Mouse (Mus musculus): Measurements from ENCODE around the gene Rapgef6.
"Not testable (repeated sequence)": the region's sequence is repeated elsewhere in the genome, so short reads cannot be mapped to it uniquely, and the experiment has no call there.

Rapgef6 gene

GRCm38 (mm10) chr11:54574741-54575140 is 52.1 kb downstream of the Rapgef6 start:
- DNase-seq (ENCODE audit: low spot score) = no peak

GRCm38 (mm10) chr11:54592585-54592984 is 69.9 kb downstream of the Rapgef6 start:
- no peak for DNase-seq (ENCODE audit: low spot score)

GRCm38 (mm10) chr11:54594049-54594448 is 71.4 kb downstream of the Rapgef6 start:
- DNase-seq (ENCODE audit: low spot score) = no peak

- DNase-seq (ENCODE audit: low spot score) = no peak
These were observed 72.4 kb downstream of the Rapgef6 start for GRCm38 (mm10) chr11:54595053-54595452.

GRCm38 (mm10) chr11:54595905-54596555 is 73.4 kb downstream of the Rapgef6 start:
- DNase-seq (ENCODE audit: low spot score) = peak; percentile 23

- DNase-seq (ENCODE audit: low spot score) = no peak
These were observed 75.3 kb downstream of the Rapgef6 start for GRCm38 (mm10) chr11:54597902-54598447.

GRCm38 (mm10) chr11:54601121-54601520 is 78.5 kb downstream of the Rapgef6 start:
- DNase-seq (ENCODE audit: low spot score) = no peak

GRCm38 (mm10) chr11:54602764-54603163 is 80.1 kb downstream of the Rapgef6 start:
- DNase-seq (ENCODE audit: low spot score) = not testable (repeated sequence)

GRCm38 (mm10) chr11:54604415-54604814 is 81.8 kb downstream of the Rapgef6 start:
- DNase-seq (ENCODE audit: low spot score) = no peak

- no peak for DNase-seq (ENCODE audit: low spot score)
These were observed 91.0 kb downstream of the Rapgef6 start for GRCm38 (mm10) chr11:54613628-54614027.

GRCm38 (mm10) chr11:54614560-54614959 is 91.9 kb downstream of the Rapgef6 start:
- DNase-seq (ENCODE audit: low spot score) = no peak

GRCm38 (mm10) chr11:54618841-54619240 is 96.2 kb downstream of the Rapgef6 start:
- DNase-seq (ENCODE audit: low spot score) = no peak

- no peak for DNase-seq (ENCODE audit: low spot score)
These were observed 99.1 kb downstream of the Rapgef6 start for GRCm38 (mm10) chr11:54621725-54622124.

GRCm38 (mm10) chr11:54626905-54627304 is 104.3 kb downstream of the Rapgef6 start:
- no peak for DNase-seq (ENCODE audit: low spot score)

- DNase-seq (ENCODE audit: low spot score) = no peak
These were observed 123.8 kb downstream of the Rapgef6 start for GRCm38 (mm10) chr11:54646420-54646819.

GRCm38 (mm10) chr11:54648573-54648972 is 125.9 kb downstream of the Rapgef6 start:
- DNase-seq (ENCODE audit: low spot score) = no peak

GRCm38 (mm10) chr11:54655420-54655819 is 132.8 kb downstream of the Rapgef6 start:
- DNase-seq (ENCODE audit: low spot score) = no peak

GRCm38 (mm10) chr11:54673575-54674298 is 151.1 kb downstream of the Rapgef6 start:
- DNase-seq (ENCODE audit: low spot score) = no peak

- peak; percentile 14 for DNase-seq (ENCODE audit: low spot score)
These were observed 153.3 kb downstream of the Rapgef6 start for GRCm38 (mm10) chr11:54675792-54676489.

GRCm38 (mm10) chr11:54679141-54679540 is 156.5 kb downstream of the Rapgef6 start:
- DNase-seq (ENCODE audit: low spot score) = no peak

- DNase-seq (ENCODE audit: low spot score) = no peak
These were observed 162.2 kb downstream of the Rapgef6 start for GRCm38 (mm10) chr11:54684831-54685230.

GRCm38 (mm10) chr11:54690171-54690570 is 167.5 kb downstream of the Rapgef6 start:
- no peak for DNase-seq (ENCODE audit: low spot score)

GRCm38 (mm10) chr11:54691179-54691578 is 168.5 kb downstream of the Rapgef6 start:
- no peak for DNase-seq (ENCODE audit: low spot score)
